Mouse (Mus musculus) bone marrow macrophage, adult 2 months (primary cell): ENCODE results near the gene Zc3h12d.

ENCODE experiments used
- CTCF ChIP-seq: IDR thresholded peaks from 2 replicates; pipeline ENCODE4 v1.5.1; 2012; ENCODE audit warnings: low read depth, mild to moderate bottlenecking, low read length, moderate library complexity
- POLR2A ChIP-seq: IDR thresholded peaks from 2 replicates; pipeline ENCODE4 v1.6.1; 2012; ENCODE audit warnings: mild to moderate bottlenecking, low read depth, low read length, borderline replicate concordance

DNA sequence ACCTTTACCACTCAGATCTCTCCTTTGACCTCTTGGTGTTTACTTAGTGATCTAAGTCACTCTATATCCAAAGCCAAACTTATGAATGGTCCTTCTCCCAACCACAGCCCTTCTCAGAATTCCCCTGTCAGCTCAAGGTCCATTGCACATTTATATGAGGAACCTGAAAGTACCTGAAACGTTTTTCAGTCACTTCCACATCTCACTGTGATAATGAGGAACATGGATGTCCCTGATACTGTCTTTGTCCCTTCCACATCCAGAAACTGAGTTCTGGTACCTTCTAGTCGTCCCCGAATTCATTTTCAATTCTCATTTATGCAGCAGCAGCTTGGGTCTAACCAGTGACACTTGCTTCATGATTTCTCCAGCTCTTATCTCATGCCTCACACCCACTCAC lies 19.6 kb downstream of the Zc3h12d start:
- TF ChIP-seq CTCF (no peak), POLR2A (no peak)
